Mouse (Mus musculus): ENCODE results near the gene Hist1h2bb.
"Not testable (repeated sequence)": the region's sequence is repeated elsewhere in the genome, so short reads cannot be mapped to it uniquely, and the experiment has no call there.

The Hist1h2bb gene

DNA sequence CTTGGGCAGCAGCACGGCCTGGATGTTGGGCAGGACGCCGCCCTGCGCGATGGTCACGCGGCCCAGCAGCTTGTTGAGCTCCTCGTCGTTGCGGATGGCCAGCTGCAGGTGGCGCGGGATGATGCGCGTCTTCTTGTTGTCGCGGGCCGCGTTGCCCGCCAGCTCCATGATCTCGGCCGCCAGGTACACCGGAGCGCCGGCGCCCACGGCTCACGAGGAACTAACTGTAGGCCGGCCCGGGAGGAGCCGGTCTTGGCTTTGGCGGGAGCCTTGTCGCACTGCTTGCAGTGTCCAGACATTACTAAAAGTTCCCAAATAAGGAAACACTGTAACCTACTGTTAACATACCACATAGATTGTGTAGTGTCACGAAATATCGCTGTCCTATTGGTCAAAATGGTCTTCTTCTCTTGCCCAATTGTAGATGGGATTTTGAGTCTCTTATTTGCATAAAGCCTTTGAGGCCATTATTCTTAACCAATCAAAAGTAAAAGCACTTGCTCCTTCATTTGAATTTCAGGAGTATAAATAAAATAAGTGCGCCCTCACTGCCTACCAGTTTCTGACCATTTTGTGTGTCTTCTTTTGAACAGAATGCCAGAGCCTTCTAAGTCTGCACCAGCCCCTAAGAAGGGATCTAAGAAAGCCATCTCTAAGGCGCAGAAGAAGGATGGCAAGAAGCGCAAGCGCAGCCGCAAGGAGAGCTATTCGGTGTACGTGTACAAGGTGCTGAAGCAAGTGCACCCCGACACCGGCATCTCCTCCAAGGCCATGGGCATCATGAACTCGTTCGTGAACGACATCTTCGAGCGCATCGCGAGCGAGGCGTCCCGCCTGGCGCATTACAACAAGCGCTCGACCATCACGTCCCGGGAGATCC lies at the start of gene Hist1h2bb:
Gene Hist1h2bb (plus strand): TSS at position 534 of the 880 bp plus-strand sequence.
- peak; percentile 80 for DNase-seq (ENCODE audit: low read depth, low spot score)

DNA sequence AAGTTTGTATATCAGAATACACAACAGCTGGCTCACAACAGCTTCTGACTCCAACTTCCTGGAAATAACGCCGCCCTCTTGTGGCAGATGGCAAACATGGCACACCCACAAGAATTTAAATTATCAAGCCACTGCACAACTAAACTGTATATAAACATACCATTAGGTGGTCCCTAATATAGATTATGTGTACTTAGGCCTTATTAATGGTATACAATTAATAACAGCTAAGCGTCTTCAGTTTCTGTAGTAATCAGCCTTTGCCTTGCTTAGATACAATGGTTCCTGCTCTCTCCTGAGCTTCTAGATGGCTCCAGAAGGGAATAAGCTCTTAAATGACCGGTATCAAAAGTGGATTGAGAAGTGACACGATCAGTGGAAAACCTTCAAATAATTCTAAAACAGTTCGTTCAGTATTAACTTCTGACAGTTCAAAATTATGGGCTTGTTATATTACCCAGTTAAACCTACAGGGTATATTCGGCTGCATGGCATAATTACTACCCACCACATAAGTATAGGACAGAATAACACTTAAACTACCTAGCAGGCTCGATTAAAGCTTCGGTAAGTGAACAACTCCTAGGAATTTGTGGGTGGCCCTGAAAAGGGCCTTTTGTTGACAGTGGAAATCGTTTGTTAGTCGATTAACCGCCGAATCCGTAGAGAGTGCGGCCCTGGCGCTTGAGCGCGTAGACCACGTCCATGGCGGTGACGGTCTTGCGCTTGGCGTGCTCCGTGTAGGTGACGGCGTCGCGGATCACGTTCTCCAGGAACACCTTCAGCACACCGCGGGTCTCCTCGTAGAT lies 48.8 kb upstream of the Hist1h2bb start:
- DNase-seq (ENCODE audit: low read depth, low spot score): no peak

DNA sequence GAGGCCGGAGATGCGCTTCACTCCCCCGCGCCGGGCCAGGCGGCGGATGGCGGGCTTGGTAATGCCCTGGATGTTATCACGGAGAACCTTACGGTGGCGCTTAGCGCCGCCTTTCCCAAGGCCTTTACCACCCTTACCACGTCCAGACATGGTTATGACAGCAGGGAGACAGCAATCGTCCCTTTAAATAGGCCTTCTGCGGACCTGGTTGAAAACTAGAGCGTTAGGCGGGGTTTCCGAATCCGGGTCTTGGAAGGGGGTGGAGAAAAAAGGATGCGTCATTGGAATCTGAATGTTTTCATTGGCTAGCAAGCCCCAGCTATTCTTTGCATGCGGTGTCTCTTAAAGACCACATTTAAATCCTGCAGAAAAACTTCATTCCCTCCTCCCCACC lies 48.2 kb upstream of the Hist1h2bb start, which contains the start of gene Hist1h4c:
Gene Hist1h4c (minus strand): TSS at position 155 of the 394 bp plus-strand sequence.
- DNase-seq (ENCODE audit: low read depth, low spot score): peak; percentile 96

DNA sequence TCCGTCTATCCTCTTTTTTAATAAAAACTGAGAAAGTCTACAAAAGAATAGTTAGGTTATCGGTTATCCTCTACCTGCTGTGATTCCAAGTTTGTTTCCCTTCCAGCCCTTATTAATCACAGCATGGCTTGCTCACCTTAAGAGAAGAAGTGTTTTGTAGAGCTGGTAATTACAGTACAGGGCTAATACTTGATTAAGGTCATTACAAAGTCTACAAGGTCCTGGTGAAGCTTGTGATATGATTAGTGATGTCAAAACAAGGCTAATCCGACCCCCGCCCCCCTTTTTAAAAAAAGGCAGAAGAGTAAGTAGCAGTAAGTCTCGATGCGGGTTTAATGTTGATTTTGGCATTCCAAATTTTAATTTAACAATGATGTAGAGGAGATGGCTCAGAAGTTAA lies 47.5 kb upstream of the Hist1h2bb start:
- no peak for DNase-seq (ENCODE audit: low read depth, low spot score)

DNA sequence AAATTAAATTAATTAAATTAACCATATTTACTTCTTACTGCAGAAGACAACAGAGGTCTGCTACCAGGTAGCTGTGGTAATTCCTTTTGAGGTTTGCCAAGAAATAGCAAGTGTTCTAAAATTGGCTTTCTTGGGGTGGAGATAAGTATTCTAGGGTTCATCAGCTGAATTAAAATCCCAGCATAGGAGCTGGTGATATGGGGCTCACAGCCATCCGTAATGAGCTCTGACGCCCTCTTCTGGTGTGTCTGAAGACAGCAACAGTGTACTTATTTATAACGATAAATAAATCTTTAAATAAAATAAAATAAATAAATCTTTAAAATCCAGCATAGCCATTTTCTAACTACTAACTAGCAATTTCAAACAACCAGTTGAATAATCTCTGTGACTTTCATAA lies 46.8 kb upstream of the Hist1h2bb start:
- DNase-seq (ENCODE audit: low read depth, low spot score): no peak

DNA sequence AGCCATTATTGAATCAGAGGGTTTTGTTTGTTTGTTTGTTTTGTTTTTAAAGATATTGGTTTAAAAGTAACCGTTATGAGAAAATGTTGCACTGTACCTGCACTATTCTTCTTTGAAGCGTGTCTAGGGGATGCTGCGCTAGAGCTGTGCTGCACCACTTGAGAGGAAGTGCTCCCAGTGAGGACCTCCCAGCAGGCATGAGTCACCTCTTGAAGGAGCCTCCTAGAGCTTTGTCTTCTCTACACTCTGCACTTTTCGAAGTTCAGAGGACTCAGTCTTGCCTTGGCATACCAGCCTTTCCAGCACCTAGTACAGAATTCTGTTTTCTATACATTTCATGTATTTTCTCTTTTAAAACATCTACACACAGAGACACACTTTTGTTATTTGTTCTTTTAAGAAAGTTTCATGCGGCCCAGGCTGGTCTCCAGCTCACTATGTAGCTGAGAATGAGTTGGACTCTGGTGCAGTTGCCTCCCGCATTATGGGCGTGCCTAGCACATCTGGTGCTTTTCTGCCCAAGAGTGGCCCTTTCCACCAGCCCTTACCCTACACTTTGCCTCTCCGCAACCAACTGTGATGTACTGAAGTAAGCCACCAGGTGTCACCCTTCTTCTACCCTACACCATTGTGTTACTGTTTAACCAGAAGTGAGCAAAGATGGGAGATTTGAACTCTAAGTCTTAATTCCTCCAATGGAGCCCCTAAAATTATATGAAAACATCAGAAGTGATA lies 45.6 kb upstream of the Hist1h2bb start:
- DNase-seq (ENCODE audit: low read depth, low spot score): peak; percentile 75

DNA sequence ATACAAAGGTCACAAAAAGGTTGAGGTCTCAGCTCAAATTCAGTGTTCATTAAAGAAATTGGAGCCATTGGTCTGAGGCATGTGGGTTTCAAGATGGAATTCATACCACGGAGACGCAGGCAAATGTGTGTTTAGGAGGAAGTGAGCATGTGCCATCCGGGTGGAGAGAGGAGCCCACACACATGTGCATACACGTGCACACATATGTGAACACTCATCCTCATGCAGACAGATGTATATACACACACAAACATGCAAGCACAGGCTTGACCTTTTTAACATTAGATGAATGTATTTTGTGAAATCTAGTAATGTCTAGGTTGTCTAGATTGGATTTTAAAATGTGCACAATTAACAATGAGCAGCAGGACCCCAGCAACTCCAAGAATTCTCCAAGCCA lies 44.3 kb upstream of the Hist1h2bb start:
- no peak for DNase-seq (ENCODE audit: low read depth, low spot score)

DNA sequence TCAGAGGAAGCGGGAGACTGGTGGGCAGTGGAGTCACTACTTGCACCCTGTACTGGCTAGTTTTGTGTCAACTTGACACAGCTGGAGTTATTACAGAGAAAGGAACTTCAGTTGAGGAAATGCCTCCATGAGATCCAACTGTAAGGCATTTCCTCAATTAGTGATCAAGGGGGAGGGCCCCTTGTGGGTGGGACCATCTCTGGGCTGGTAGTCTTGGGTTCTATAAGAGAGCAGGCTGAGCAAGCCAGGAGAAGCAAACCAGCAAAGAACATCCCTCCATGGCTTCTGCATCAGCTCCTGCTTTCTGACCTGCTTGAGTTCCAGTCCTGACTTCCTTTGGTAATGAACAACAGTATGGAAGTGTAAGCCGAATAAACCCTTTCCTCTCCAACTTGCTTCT lies 43.7 kb upstream of the Hist1h2bb start:
- not testable (repeated sequence) for DNase-seq (ENCODE audit: low read depth, low spot score)

DNA sequence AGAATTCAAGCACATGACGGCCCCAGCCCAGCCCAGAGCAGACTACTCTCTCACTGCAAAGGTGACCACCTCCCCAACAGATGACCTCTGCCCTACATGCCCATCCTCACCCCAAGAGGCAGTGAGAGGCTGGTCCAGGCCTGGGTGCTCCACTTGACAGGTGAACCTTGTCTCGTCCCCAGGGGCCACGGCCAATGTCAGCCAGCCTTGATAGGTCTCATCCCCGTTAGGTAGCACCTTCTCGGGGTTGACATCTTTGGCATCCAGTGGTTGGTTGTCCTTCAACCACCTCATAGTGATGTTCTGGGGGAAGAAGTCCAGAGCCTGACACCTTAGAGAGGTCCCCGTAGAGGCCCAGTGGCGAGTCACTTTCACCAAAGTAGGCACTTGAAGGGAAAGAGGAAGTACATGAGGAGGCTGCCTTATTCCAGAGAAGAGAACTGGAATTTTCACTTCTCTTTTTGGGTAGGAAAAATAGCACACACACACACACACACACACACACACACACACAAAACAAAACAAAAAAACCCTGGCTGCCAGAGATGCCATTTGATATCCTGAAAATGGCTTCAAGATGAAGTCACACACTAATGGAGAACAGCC lies 40.7 kb upstream of the Hist1h2bb start:
- no peak for DNase-seq (ENCODE audit: low read depth, low spot score)

DNA sequence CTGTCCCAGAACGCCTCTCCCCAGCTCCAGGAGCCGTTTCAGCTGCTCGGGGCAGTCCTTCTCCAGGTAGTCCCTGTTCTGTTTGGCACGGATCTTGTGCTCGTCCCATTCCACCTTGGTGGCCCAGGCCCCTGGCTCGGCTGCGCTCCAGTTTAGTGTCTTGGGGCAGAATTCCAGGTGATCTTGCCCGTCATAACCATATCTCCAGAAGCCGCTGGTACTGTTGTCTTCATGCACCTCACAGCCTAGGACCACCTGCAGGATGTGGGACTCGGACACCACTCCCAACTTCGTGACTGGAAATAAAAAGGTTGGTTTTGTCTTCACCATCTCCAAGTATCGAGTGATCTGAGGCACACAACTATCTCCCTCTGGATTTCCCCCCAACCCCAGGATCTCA lies 39.8 kb upstream of the Hist1h2bb start:
- DNase-seq (ENCODE audit: low read depth, low spot score): no peak

DNA sequence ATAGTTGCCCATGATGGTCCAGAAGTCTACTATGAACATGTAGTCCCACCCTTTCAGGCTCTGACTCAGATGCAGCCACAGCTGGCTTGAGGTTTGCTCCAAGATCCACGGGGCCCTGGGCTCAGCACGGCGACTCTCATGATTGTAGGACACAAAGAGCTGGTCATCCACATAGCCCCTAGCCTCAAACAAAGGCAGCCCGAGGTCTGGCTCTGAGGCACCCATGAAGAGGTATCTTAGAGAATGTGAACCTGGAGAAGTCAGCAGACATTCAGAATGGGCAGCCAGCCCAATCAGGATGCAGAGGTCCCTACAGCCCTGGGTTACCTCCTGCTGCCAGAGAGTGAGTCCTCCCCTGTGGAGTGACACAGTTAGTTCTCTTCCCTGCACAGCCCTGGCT lies 38.5 kb upstream of the Hist1h2bb start:
- DNase-seq (ENCODE audit: low read depth, low spot score): no peak

DNA sequence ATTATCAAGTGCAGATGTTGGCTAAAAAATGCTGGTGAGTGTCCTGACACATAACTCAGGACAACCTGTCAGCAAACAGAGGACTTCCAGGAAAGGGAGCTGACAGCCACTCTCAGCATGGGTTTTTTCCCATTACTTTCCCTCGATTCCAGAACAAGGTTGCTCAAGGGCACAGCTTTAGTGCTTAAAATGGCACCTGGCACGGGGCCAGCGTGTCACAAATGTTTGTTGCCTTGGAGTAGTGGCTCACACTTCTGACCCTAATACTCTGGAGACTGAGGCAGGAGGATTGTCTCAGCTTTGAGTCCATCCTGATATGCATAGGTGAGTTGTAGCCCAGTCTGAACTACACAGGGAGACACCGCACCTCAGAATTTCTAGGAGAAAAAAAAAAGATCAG lies 37.9 kb upstream of the Hist1h2bb start:
- no peak for DNase-seq (ENCODE audit: low read depth, low spot score)

DNA sequence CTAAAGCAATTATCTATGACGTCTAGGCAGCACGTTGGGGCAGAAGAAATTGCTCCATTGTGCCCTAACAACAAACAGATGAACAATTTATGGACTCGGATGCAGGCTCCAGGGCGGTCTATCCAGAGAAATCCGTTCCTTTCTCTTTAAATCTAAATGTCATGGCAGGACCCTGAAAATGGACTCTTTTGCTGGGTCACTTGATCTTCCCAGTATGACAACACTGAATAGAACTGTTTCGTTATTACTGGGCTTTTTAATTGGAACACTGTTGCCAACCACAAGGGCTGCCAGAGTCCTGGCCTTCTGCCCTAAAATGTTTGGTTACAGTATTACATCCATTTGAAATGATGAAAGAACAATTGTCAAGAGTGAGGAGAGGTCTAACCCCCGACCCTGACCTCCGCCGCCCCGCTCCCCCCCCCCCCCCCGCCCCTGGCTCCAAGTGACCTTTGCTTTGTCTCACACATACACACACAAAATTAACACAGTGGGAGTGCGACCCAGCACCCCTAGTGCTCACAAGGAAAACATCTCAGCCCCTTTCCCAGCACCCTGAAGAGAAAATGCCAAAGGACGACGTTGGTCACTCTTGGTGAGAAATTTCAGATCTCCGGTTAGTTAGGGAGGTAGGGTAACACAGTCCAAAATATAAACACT lies 36.7 kb upstream of the Hist1h2bb start:
- no peak for DNase-seq (ENCODE audit: low read depth, low spot score)

DNA sequence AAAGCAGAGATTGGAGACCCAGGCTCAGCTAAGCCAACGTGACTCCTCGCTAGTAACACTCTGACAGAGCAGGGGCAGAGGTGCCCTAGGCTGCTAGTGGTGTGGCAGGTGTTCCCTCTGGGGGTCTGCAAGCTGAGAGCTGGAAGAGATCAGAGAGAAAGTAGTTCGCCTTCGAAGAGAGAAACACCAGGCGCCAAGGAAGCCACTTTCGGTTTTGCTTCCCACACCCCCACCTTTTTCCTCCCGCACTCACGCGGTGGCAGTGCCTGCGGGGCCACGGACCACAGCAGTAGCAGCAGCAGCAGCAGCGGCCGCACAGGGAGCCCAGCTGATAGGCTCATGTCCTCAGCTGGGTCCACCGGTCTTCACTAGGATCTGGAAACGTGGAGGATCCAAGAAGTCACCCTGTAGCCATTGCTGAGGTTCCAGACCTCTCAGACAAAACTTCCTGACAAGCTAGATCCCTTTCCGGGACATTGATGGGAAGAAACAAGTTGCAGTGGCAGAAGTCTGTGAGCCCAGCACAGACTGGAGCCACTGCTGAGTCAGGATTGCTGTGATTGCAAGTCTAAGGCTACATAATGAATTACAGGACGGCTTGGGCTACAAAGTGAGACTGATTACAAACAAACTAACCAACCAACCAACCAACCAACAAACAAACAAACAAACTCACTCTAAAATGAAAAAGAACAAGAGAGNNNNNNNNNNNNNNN lies 36.0 kb upstream of the Hist1h2bb start, which contains the start of gene Hfe:
Gene Hfe (minus strand): TSS at position 481 of the 716 bp plus-strand sequence.
- DNase-seq (ENCODE audit: low read depth, low spot score): no peak

DNA sequence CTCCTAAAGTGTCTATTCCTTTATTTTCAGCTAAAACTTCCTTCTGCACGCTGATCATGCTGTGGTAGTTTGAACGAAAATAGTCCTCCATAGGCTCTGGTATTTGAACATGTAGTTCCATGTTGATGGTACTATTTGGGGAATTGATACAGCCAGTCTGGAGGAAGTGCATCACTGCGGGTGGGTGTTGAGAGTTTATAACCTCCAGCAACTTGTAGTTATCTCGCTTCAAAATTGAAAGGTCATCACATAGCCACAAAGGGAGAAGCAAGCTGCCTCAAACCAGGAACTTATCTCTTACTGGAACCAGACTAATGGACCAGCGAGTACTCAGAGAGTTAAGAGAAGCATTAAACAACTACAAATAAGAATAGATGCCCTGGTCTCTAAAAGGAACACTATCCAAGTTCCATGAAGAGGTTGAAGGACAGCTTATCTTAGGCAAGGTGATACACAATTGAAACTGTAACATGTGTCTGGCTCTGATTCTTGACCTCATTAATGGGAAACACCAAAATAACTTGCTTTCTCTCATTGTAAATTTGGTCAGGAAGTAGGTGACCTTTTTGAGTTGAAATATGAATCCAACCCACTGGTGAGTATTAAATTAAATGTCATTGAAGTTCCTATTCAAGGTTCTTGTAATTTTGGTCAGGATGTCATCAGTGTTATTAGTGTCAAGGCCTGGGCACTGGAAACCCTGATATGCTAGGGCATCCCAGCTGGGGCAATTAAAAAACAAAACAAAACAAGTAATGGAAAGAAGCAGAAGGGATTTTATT lies 30.1 kb upstream of the Hist1h2bb start:
- DNase-seq (ENCODE audit: low read depth, low spot score): no peak

DNA sequence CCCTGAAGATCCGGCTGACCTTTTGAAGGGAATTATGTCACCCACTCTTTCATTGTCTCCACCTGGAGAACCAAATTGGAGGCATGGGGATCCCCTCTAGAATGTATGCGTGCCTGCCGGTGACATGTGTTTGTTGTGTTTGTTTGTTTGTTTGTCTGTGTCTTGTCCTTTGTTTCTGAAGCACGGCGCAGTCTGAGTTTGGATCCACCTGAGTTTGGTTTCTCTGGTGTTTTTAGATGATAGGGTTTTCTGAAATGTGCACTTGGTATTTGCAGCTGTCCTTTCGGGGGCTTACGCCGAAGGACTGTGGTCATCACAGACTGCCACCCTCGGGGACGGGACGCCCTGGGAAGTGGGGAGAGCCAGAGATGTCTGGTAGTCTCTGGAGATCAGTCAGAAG lies 29.4 kb upstream of the Hist1h2bb start:
- no peak for DNase-seq (ENCODE audit: low read depth, low spot score)

DNA sequence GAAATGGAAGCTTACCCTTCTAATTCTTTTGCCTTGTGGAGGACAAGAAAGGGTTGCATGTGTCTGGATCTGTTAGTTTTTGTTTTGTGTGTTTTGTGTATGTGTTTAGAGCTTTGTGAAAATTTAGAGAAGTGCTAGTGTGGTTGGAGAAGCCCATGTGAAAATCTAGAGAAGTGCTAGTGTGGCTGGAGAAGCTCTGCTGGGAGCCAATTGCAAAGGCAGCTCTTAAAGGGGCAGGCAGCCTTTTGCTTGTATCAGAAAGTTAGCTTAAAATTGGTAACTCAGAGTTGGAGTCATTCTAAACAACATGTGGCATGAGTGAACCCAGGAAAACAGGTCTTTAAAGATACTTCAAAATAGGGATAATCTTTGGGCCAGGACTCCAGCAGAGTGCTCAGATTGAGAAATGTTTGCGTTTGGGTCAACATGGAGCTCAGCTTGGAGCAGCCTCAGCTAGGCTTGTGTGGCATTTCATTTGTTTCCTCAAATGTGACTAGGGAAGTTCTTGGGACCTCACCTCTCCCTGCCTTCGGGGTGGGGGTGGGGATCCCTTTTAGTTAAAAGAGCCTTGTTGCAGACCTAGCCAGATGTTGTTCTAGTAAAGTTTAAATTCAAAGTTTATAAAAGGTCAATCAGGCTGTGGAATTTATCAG lies 28.8 kb upstream of the Hist1h2bb start:
- DNase-seq (ENCODE audit: low read depth, low spot score): not testable (repeated sequence)

DNA sequence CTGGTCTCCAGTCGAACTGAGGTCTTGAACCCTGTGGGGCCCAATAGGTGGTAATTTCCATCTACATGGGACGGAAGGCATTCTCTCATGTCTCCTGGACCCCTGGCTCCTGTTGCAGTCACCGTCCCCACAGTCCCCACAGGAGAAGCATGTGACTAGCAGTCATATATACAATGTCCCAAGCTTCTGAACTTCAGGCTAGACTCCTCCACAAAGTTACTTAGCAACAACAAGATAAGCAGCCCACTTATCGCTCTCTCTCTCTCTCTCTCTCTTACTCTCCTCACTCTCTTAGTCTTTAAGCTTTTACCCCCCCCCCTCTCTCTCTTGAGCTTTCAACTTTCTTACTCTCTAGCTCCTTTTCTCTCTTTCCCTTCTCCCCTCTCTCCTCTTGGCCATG lies 22.3 kb upstream of the Hist1h2bb start:
- no peak for DNase-seq (ENCODE audit: low read depth, low spot score)

DNA sequence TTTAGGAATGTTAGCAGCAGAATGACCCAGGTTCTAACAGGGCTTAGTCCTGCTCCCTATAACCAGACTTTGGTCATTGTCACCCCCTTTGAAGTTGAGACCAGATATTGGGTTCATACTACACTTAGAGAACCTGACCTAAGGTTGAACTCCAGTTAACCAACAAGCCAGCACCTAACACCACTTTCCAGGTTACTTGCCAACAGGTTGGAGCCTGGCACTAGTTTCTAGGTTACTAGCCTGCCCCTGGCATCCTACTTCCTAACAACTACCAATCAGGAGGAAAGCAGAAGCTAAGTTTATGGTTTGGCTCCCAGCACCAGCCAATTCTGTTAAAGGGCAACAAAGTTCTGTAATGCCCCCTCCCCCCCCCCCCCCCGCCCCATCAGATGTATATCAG lies 21.3 kb upstream of the Hist1h2bb start:
- no peak for DNase-seq (ENCODE audit: low read depth, low spot score)
